Mouse (Mus musculus): ENCODE data around the gene Phf1. TPM values are rescaled to one million over a fixed set of nuclear protein-coding genes. Genes with fewer than 3 reads are reported as not detected.

Gene Phf1
- total RNA-seq, 4 experiments from 2014 or later = 46.9 to 60.1 (median 53.5) TPM

GRCm38 (mm10) chr17:26981050-26981449 lies 48.2 kb downstream of the Phf1 start:
- DNase-seq = no peak

- DNase-seq = no peak
Observed at GRCm38 (mm10) chr17:26983382-26983781, 50.5 kb downstream of the Phf1 start.

- DNase-seq = no peak
Observed at GRCm38 (mm10) chr17:26985503-26986179, 52.8 kb downstream of the Phf1 start.

Small RNA genes within 50 kb of the gene (microRNA-seq; reads per million reads assigned to microRNA genes)
- 0 reads per million in 2 experiments for gene Gm27775
- 0.17 to 0.53 reads per million in 2 experiments for gene Mir3083
- 1.3 to 2.3 reads per million in 2 experiments for gene Mir6968

Other genes starting within 250 kb of the Phf1 start
- gene Crebrf, start 217.4 kb upstream of the Phf1 start, total RNA-seq (2022) = 10 to 100 TPM; 71.1 to 94.5 (median 80.0) TPM
- gene Bnip1, start 152.0 kb upstream of the Phf1 start, total RNA-seq (2022) = 10 to 100 TPM; 24.8 to 36.2 (median 29.3) TPM
- not detected for gene Nkx2-5, start 88.0 kb upstream of the Phf1 start, total RNA-seq (2022)
- gene Kifc5b, start 16.0 kb upstream of the Phf1 start, total RNA-seq (2022) = 1 to 10 TPM; 1.0 to 3.2 (median 1.6) TPM
- 100 to 1,000 TPM; 151 to 162 (median 155) TPM for gene Cuta, start 6.5 kb downstream of the Phf1 start, total RNA-seq (2022)
- 10 to 100 TPM; 19.7 to 36.9 (median 26.9) TPM for gene Syngap1, start 8.2 kb downstream of the Phf1 start, total RNA-seq (2022)
- 10 to 100 TPM in 1 of 4 experiments, 1 to 10 TPM in 3; 6.6 to 10.1 (median 9.0) TPM for gene Zbtb9, start 40.1 kb downstream of the Phf1 start, total RNA-seq (2022)
- gene Bak1, start 96.0 kb downstream of the Phf1 start, total RNA-seq (2022) = 10 to 100 TPM; 30.6 to 34.9 (median 32.4) TPM
- gene Itpr3, start 124.3 kb downstream of the Phf1 start, total RNA-seq (2022) = 10 to 100 TPM in 2 of 4 experiments, 1 to 10 TPM in 2; 7.6 to 16.6 (median 11.2) TPM
- 100 to 1,000 TPM; 252 to 380 (median 304) TPM for gene Uqcc2, start 200.9 kb downstream of the Phf1 start, total RNA-seq (2022)
- 1 to 10 TPM in 3 of 4 experiments, under 1 TPM in 1; 0.49 to 1.8 (median 1.3) TPM for gene Ip6k3, start 234.7 kb downstream of the Phf1 start, total RNA-seq (2022)